Mouse (Mus musculus) heart, postnatal 36 days (tissue): Measurements from ENCODE around the gene Ror2. TPM values are rescaled to one million over a fixed set of nuclear protein-coding genes. Genes with fewer than 3 reads are reported as not detected.
A peak's percentile ranks its signal among the peaks of the same experiment; 100 is the strongest.

Source experiments
- DNase-seq, 2 experiments: peaks; one replicate each; pipeline ENCODE4 v3.0.0; 2021 to 2022
- intact Hi-C: fragments of 180-260 bp; cut with DNase I; formaldehyde crosslinking; loops from one replicate; pipeline ENCODE4 v1.15.1; 2025
- total RNA-seq, 2 experiments: library from RNA; stranded (reverse); gene quantifications; 2 replicates each; pipeline ENCODE4 v1.2.3; 2021

The Ror2 gene
- total RNA-seq, 2 experiments from 2014 or later, result 1.3 to 1.9 TPM

GRCm38 (mm10) chr13:53275778-53276177 lies 10.1 kb downstream of the Ror2 start:
- no peak for DNase-seq
- intact Hi-C loops, result no loop called here

GRCm38 (mm10) chr13:53274771-53275170 lies 11.2 kb downstream of the Ror2 start:
- intact Hi-C loops, result no loop called here
- DNase-seq, result peak in 1 of 2 experiments; percentile 23

- no peak for DNase-seq
- intact Hi-C loops, result no loop called here
Measured at GRCm38 (mm10) chr13:53271595-53271994, 14.3 kb downstream of the Ror2 start.

GRCm38 (mm10) chr13:53270549-53270948 lies 15.4 kb downstream of the Ror2 start:
- DNase-seq, result no peak
- intact Hi-C loops, result no loop called here

- intact Hi-C loops, result no loop called here
- no peak for DNase-seq
Measured at GRCm38 (mm10) chr13:53268541-53268940, 17.4 kb downstream of the Ror2 start.

- no peak for DNase-seq
- intact Hi-C loops, result no loop called here
Measured at GRCm38 (mm10) chr13:53267849-53268248, 18.1 kb downstream of the Ror2 start.

GRCm38 (mm10) chr13:53267155-53267554 lies 18.8 kb downstream of the Ror2 start:
- intact Hi-C loops, result no loop called here
- DNase-seq, result no peak

GRCm38 (mm10) chr13:53266543-53266951 lies 19.4 kb downstream of the Ror2 start:
- DNase-seq, result no peak
- intact Hi-C loops, result no loop called here

GRCm38 (mm10) chr13:53264896-53265295 lies 21.0 kb downstream of the Ror2 start:
- intact Hi-C loops, result no loop called here
- no peak for DNase-seq

- intact Hi-C loops, result no loop called here
- peak in 1 of 2 experiments; percentile 52 for DNase-seq
Measured at GRCm38 (mm10) chr13:53262509-53263250, 23.2 kb downstream of the Ror2 start.

- DNase-seq, result peak; percentile 79 to 80
- intact Hi-C loops, result no loop called here
Measured at GRCm38 (mm10) chr13:53261106-53261771, 24.7 kb downstream of the Ror2 start.

- intact Hi-C loops, result no loop called here
Measured at GRCm38 (mm10) chr13:53258943-53259342, 27.0 kb downstream of the Ror2 start.

GRCm38 (mm10) chr13:53258497-53258896 lies 27.4 kb downstream of the Ror2 start:
- DNase-seq, result no peak
- intact Hi-C loops, result no loop called here

More at GRCm38 (mm10) chr13:53258943-53259342, 27.0 kb downstream of the Ror2 start:
- DNase-seq, result no peak

GRCm38 (mm10) chr13:53253255-53253654 lies 32.7 kb downstream of the Ror2 start:
- intact Hi-C loops, result no loop called here

GRCm38 (mm10) chr13:53248586-53249401 lies 37.1 kb downstream of the Ror2 start:
- intact Hi-C loops, result no loop called here
- DNase-seq, result no peak

More at GRCm38 (mm10) chr13:53253255-53253654, 32.7 kb downstream of the Ror2 start:
- no peak for DNase-seq

- DNase-seq, result no peak
- intact Hi-C loops, result no loop called here
Measured at GRCm38 (mm10) chr13:53248080-53248479, 37.8 kb downstream of the Ror2 start.

- DNase-seq, result no peak
- intact Hi-C loops, result no loop called here
Measured at GRCm38 (mm10) chr13:53247175-53247574, 38.7 kb downstream of the Ror2 start.

- DNase-seq, result no peak
- intact Hi-C loops, result no loop called here
Measured at GRCm38 (mm10) chr13:53244151-53244550, 41.8 kb downstream of the Ror2 start.

GRCm38 (mm10) chr13:53237455-53237854 lies 48.5 kb downstream of the Ror2 start:
- DNase-seq, result no peak
- intact Hi-C loops, result no loop called here

GRCm38 (mm10) chr13:53236434-53237401 lies 49.2 kb downstream of the Ror2 start:
- intact Hi-C loops, result no loop called here
- DNase-seq, result peak in 1 of 2 experiments; percentile 28
